Mouse (Mus musculus): ENCODE measurements around the gene Hnf1b. TPM values are rescaled to one million over a fixed set of nuclear protein-coding genes. Genes with fewer than 3 reads are reported as not detected.

Gene Hnf1b
- total and polyA plus RNA-seq, 2 experiments from 2014 or later = 0.27 TPM; not detected in 1

- Histone ChIP-seq H3K4me3 (ENCODE audit: low read depth, low read length) (no peak overlapping the region), H3K4me1 (ENCODE audit: insufficient read depth) (no peaks in the 10 kb centered on the region), H3K27ac (ENCODE audit: low read depth, low read length) (no peak overlapping the region), H3K9ac (no peak overlapping the region), H3K27me3 (ENCODE audit: insufficient read depth, low read length) (no peaks in the 10 kb centered on the region), H3K36me3 (ENCODE audit: insufficient read depth) (no peaks in the 10 kb centered on the region), H3K4me2 (ENCODE audit: low read depth) (no peak overlapping the region), H3K9me3 (ENCODE audit: low read length) (no peaks in the 10 kb centered on the region)
- no peak for TF ChIP-seq CTCF (IDR thresholded peaks at IDR 0.05; ENCODE audit: low read depth)
- WGBS = 8% methylated on average over 1 of the region's 1 CpGs
- DNase-seq = no peak
- no peak for ATAC-seq
Observed at GRCm38 (mm10) chr11:83869147-83869546, 19.3 kb downstream of the Hnf1b start.

- WGBS = 54% methylated on average over 3 of the region's 3 CpGs
- H3K4me3 ChIP-seq (ENCODE audit: low read depth, low read length) = no peak overlapping the region
- H3K36me3 ChIP-seq (ENCODE audit: insufficient read depth) = no peaks in the 10 kb centered on the region
- H3K27ac ChIP-seq (ENCODE audit: low read depth, low read length) = no peak overlapping the region
- H3K9me3 ChIP-seq (ENCODE audit: low read length) = no peaks in the 10 kb centered on the region
- no peak for TF ChIP-seq CTCF (IDR thresholded peaks at IDR 0.05; ENCODE audit: low read depth)
- DNase-seq = no peak
- no peak overlapping the region for H3K9ac ChIP-seq
- no peaks in the 10 kb centered on the region for H3K27me3 ChIP-seq (ENCODE audit: insufficient read depth, low read length)
- no peak overlapping the region for H3K4me2 ChIP-seq (ENCODE audit: low read depth)
- ATAC-seq = no peak
- no peaks in the 10 kb centered on the region for H3K4me1 ChIP-seq (ENCODE audit: insufficient read depth)
Observed at GRCm38 (mm10) chr11:83869686-83870085, 19.8 kb downstream of the Hnf1b start.

GRCm38 (mm10) chr11:83871780-83872554 lies 22.1 kb downstream of the Hnf1b start:
- Histone ChIP-seq H3K36me3 (ENCODE audit: insufficient read depth) (no peaks in the 10 kb centered on the region), H3K9ac (no peak overlapping the region), H3K4me2 (ENCODE audit: low read depth) (no peak overlapping the region), H3K27me3 (ENCODE audit: insufficient read depth, low read length) (no peaks in the 10 kb centered on the region), H3K4me1 (ENCODE audit: insufficient read depth) (no peaks in the 10 kb centered on the region), H3K27ac (ENCODE audit: low read depth, low read length) (no peak overlapping the region), H3K9me3 (ENCODE audit: low read length) (no peaks in the 10 kb centered on the region), H3K4me3 (ENCODE audit: low read depth, low read length) (no peak overlapping the region)
- DNase-seq (no peak), ATAC-seq (no peak)
- 80% methylated on average over 9 of the region's 9 CpGs for WGBS
- no peak for TF ChIP-seq CTCF (IDR thresholded peaks at IDR 0.05; ENCODE audit: low read depth)

GRCm38 (mm10) chr11:83873509-83873908 lies 23.6 kb downstream of the Hnf1b start:
- no peak for ATAC-seq

GRCm38 (mm10) chr11:83876630-83877029 lies 26.8 kb downstream of the Hnf1b start:
- no peak for ATAC-seq

More at GRCm38 (mm10) chr11:83873509-83873908, 23.6 kb downstream of the Hnf1b start:
- Histone ChIP-seq H3K9me3 (ENCODE audit: low read length) (no peaks in the 10 kb centered on the region), H3K4me1 (ENCODE audit: insufficient read depth) (no peaks in the 10 kb centered on the region), H3K27me3 (ENCODE audit: insufficient read depth, low read length) (no peaks in the 10 kb centered on the region), H3K4me3 (ENCODE audit: low read depth, low read length) (no peak overlapping the region), H3K9ac (no peak overlapping the region), H3K36me3 (ENCODE audit: insufficient read depth) (no peaks in the 10 kb centered on the region), H3K4me2 (ENCODE audit: low read depth) (no peak overlapping the region), H3K27ac (ENCODE audit: low read depth, low read length) (no peak overlapping the region)
- no peak for TF ChIP-seq CTCF (IDR thresholded peaks at IDR 0.05; ENCODE audit: low read depth)
- no peak for DNase-seq
- WGBS = 81% methylated on average over 9 of the region's 9 CpGs

GRCm38 (mm10) chr11:83877765-83878164 lies 27.9 kb downstream of the Hnf1b start:
- Histone ChIP-seq H3K4me3 (ENCODE audit: low read depth, low read length) (no peak overlapping the region), H3K27me3 (ENCODE audit: insufficient read depth, low read length) (no peaks in the 10 kb centered on the region), H3K9ac (no peak overlapping the region), H3K9me3 (ENCODE audit: low read length) (no peaks in the 10 kb centered on the region), H3K4me1 (ENCODE audit: insufficient read depth) (no peaks in the 10 kb centered on the region), H3K4me2 (ENCODE audit: low read depth) (no peak overlapping the region), H3K36me3 (ENCODE audit: insufficient read depth) (no peaks in the 10 kb centered on the region), H3K27ac (ENCODE audit: low read depth, low read length) (no peak overlapping the region)
- no peak for TF ChIP-seq CTCF (IDR thresholded peaks at IDR 0.05; ENCODE audit: low read depth)
- ATAC-seq = no peak
- WGBS = 78% methylated on average over 8 of the region's 8 CpGs
- DNase-seq = no peak

More at GRCm38 (mm10) chr11:83876630-83877029, 26.8 kb downstream of the Hnf1b start:
- Histone ChIP-seq H3K4me3 (ENCODE audit: low read depth, low read length) (no peak overlapping the region), H3K27ac (ENCODE audit: low read depth, low read length) (no peak overlapping the region), H3K9me3 (ENCODE audit: low read length) (no peaks in the 10 kb centered on the region), H3K4me2 (ENCODE audit: low read depth) (no peak overlapping the region), H3K27me3 (ENCODE audit: insufficient read depth, low read length) (no peaks in the 10 kb centered on the region), H3K9ac (no peak overlapping the region), H3K4me1 (ENCODE audit: insufficient read depth) (no peaks in the 10 kb centered on the region), H3K36me3 (ENCODE audit: insufficient read depth) (no peaks in the 10 kb centered on the region)
- DNase-seq = no peak
- WGBS = 90% methylated on average over 7 of the region's 7 CpGs
- no peak for TF ChIP-seq CTCF (IDR thresholded peaks at IDR 0.05; ENCODE audit: low read depth)

- H3K9ac ChIP-seq = no peak overlapping the region
- WGBS = 77% methylated on average over 4 of the region's 4 CpGs
- no peak for DNase-seq
- no peaks in the 10 kb centered on the region for H3K4me1 ChIP-seq (ENCODE audit: insufficient read depth)
- no peak overlapping the region for H3K27ac ChIP-seq (ENCODE audit: low read depth, low read length)
- H3K27me3 ChIP-seq (ENCODE audit: insufficient read depth, low read length) = no peaks in the 10 kb centered on the region
- no peak overlapping the region for H3K4me3 ChIP-seq (ENCODE audit: low read depth, low read length)
- H3K36me3 ChIP-seq (ENCODE audit: insufficient read depth) = no peaks in the 10 kb centered on the region
- H3K4me2 ChIP-seq (ENCODE audit: low read depth) = no peak overlapping the region
- no peak for ATAC-seq
- no peaks in the 10 kb centered on the region for H3K9me3 ChIP-seq (ENCODE audit: low read length)
- no peak for TF ChIP-seq CTCF (IDR thresholded peaks at IDR 0.05; ENCODE audit: low read depth)
Observed at GRCm38 (mm10) chr11:83878417-83878952, 28.6 kb downstream of the Hnf1b start.
